Mouse (Mus musculus) myocyte (in vitro differentiated cells): ENCODE measurements around the gene Rplp2. TPM values are rescaled to one million over a fixed set of nuclear protein-coding genes. Genes with fewer than 3 reads are reported as not detected.

Source experiments
- H3K27me3 ChIP-seq: one replicate; pipeline ENCODE4 v1.6.1; 2011; ENCODE audit not compliant: control insufficient read depth, insufficient read depth, insufficient read length
- H3K36me3 ChIP-seq: one replicate; pipeline ENCODE4 v1.6.1; 2011; ENCODE audit not compliant: control insufficient read depth, insufficient read depth
- H3K4me2 ChIP-seq: one replicate; pipeline ENCODE4 v1.6.1; 2011; ENCODE audit warnings: low read depth, control low read depth
- H3K4me3 ChIP-seq: one replicate; pipeline ENCODE4 v1.5.1; 2011; ENCODE audit warnings: mild to moderate bottlenecking, control low read depth, moderate library complexity
- H3K79me2 ChIP-seq: one replicate; pipeline ENCODE4 v1.6.1; 2011; ENCODE audit not compliant: control insufficient read depth, insufficient read depth
- H3ac ChIP-seq: one replicate; pipeline ENCODE4 v1.6.1; 2011; ENCODE audit not compliant: control insufficient read depth, insufficient read length
- CEBPB ChIP-seq: IDR thresholded peaks from 2 replicates; pipeline ENCODE4 v1.6.1; 2011; ENCODE audit warnings: mild to moderate bottlenecking, moderate library complexity; ENCODE audit not compliant: poor library complexity, insufficient read depth, severe bottlenecking
- E2F4 ChIP-seq: IDR thresholded peaks from one replicate; pipeline ENCODE4 v1.6.1; 2011; ENCODE audit warnings: mild to moderate bottlenecking, control low read depth, moderate library complexity; ENCODE audit not compliant: insufficient read depth
- MAX ChIP-seq: IDR thresholded peaks from one replicate; pipeline ENCODE4 v1.6.1; 2011; ENCODE audit warnings: low read depth, mild to moderate bottlenecking, control low read depth
- MYOD1 ChIP-seq, 3 experiments: IDR thresholded peaks; one replicate each; pipeline ENCODE4 v1.6.1; 2011; ENCODE audit warnings: control low read depth in 2 of 3, low read depth in 2 of 3, mild to moderate bottlenecking in 2 of 3, moderate library complexity in 1 of 3; ENCODE audit not compliant: insufficient read length in 2 of 3, control insufficient read depth in 1 of 3
- MYOG ChIP-seq, 3 experiments: IDR thresholded peaks; one replicate each; pipeline ENCODE4 v1.6.1; 2011; ENCODE audit warnings: control low read depth in 2 of 3, low read depth in 2 of 3, mild to moderate bottlenecking in 2 of 3; ENCODE audit not compliant: insufficient read length in 2 of 3, control insufficient read depth in 1 of 3, insufficient read depth in 1 of 3
- POLR2A ChIP-seq: IDR thresholded peaks from one replicate; pipeline ENCODE4 v1.6.1; 2011; ENCODE audit warnings: low read depth, mild to moderate bottlenecking, control low read depth, moderate library complexity; ENCODE audit not compliant: insufficient read length
- POLR2AphosphoS2 ChIP-seq: IDR thresholded peaks from one replicate; pipeline ENCODE4 v1.6.1; 2011; ENCODE audit warnings: low read depth, control low read depth; ENCODE audit not compliant: insufficient read length
- REST ChIP-seq: IDR thresholded peaks from one replicate; pipeline ENCODE4 v1.6.1; 2011; ENCODE audit warnings: mild to moderate bottlenecking, control low read depth, moderate library complexity; ENCODE audit not compliant: insufficient read depth, insufficient read length
- SRF ChIP-seq: IDR thresholded peaks from one replicate; pipeline ENCODE4 v1.6.1; 2011; ENCODE audit warnings: low read depth; ENCODE audit not compliant: control insufficient read depth, insufficient read length
- TCF12 ChIP-seq: IDR thresholded peaks from one replicate; pipeline ENCODE4 v1.6.1; 2011; ENCODE audit warnings: mild to moderate bottlenecking, control low read depth; ENCODE audit not compliant: poor library complexity, insufficient read depth, severe bottlenecking
- TCF3 ChIP-seq: IDR thresholded peaks from one replicate; pipeline ENCODE4 v1.6.1; 2011; ENCODE audit warnings: low read depth, control low read depth; ENCODE audit not compliant: insufficient read length
- USF1 ChIP-seq: IDR thresholded peaks from one replicate; pipeline ENCODE4 v1.6.1; 2011; ENCODE audit warnings: low read depth, mild to moderate bottlenecking, control low read depth, moderate library complexity
- polyA plus RNA-seq: library from polyadenylated mRNA; unstranded; fragments of >200 nt; fragmentation: generic; extraction: Trizol; gene quantifications from one replicate; pipeline ENCODE4 v1.2.1, GENCODE M21; 2012; ENCODE audit warnings: missing spikeins

Rplp2 gene
- polyA plus RNA-seq, 1 experiment, result 5,265 TPM

DNA sequence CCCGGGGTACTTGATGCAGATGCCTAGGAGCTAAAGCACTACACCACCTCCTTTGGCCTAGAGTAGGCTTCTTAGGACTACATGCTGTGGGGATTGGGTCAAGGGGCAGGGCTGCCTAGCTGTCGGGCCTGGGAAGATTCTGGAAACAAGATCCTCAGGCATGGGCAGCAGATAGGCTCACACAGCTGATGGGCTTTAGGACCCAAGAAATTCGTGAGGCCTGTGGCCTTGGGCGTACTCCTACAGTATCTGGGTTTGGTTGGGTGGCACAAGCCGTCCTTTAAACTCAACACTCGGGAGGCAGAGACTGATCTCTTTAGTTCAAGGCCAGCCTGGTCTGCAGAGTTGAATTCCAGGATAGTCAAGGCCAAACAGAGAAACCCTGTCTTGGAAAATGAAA lies 25.1 kb downstream of the Rplp2 start:
- H3K36me3 ChIP-seq, result peaks cover 19% of the 10 kb centered on the region

GRCm38 (mm10) chr7:141472763-141473162 lies 25.6 kb downstream of the Rplp2 start:
- H3K4me3 ChIP-seq, result no peak overlapping the region
- no peak overlapping the region for H3K4me2 ChIP-seq
- H3K36me3 ChIP-seq, result peaks cover 19% of the 10 kb centered on the region
- peaks cover 61% of the 10 kb centered on the region for H3K79me2 ChIP-seq
- H3K27me3 ChIP-seq, result no peaks in the 10 kb centered on the region
- no peak overlapping the region for H3ac ChIP-seq
- TF ChIP-seq POLR2A (peak; percentile 10), CEBPB (no peak), TCF3 (no peak), POLR2AphosphoS2 (peak; percentile 71)

More for the DNA sequence above, 25.1 kb downstream of the Rplp2 start:
- H3K4me3 ChIP-seq, result no peak overlapping the region
- H3K4me2 ChIP-seq, result no peak overlapping the region
- H3ac ChIP-seq, result no peak overlapping the region
- H3K27me3 ChIP-seq, result no peaks in the 10 kb centered on the region
- peaks cover 55% of the 10 kb centered on the region for H3K79me2 ChIP-seq
- no peak for TF ChIP-seq REST
- no peak for TF ChIP-seq E2F4
- peak; percentile 42 for TF ChIP-seq POLR2AphosphoS2
- TF ChIP-seq TCF3, result no peak
- no peak for TF ChIP-seq CEBPB
- TF ChIP-seq SRF, result no peak
- no peak for TF ChIP-seq MAX
- TF ChIP-seq TCF12, result no peak
- no peak for TF ChIP-seq MYOD1 (IDR thresholded peaks at IDR 0.05; ENCODE audit: control insufficient read depth in 1 of 3, insufficient read length in 2 of 3, low read depth in 2 of 3)

DNA sequence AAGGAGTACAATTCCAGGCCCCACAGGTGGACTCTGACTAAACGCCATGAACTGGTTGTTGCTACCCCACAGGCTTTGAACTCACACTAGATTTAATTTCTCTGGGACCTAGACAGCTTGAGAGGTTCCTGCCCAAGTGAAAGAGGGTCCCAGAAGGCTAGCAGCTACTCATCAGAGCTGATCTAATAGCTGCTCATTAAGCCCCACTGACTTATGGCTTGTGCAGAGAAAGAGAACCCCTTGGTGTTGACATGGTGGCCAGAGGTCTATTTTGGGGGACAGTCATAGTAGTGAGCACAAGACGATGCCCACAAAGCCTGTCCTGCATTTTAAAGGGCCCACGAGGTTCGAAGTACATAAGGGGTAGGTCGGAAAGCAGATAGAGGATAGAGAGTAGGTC lies 27.0 kb downstream of the Rplp2 start:
- Histone ChIP-seq H3K27me3 (no peaks in the 10 kb centered on the region), H3K4me3 (peak overlapping the region; percentile 80), H3K4me2 (peak overlapping the region; percentile 92), H3K79me2 (peaks cover 69% of the 10 kb centered on the region), H3ac (peak overlapping the region; percentile 72), H3K36me3 (peaks cover 19% of the 10 kb centered on the region)
- TF ChIP-seq MYOG (IDR thresholded peaks at IDR 0.05; ENCODE audit: control insufficient read depth in 1 of 3, insufficient read depth in 1 of 3, insufficient read length in 2 of 3, low read depth in 2 of 3), result no peak
- no peak for TF ChIP-seq MYOD1 (IDR thresholded peaks at IDR 0.05; ENCODE audit: control insufficient read depth in 1 of 3, insufficient read length in 2 of 3, low read depth in 2 of 3)
- no peak for TF ChIP-seq REST
- no peak for TF ChIP-seq TCF12
- no peak for TF ChIP-seq CEBPB
- no peak for TF ChIP-seq USF1
- TF ChIP-seq POLR2A, result no peak
- TF ChIP-seq SRF, result no peak
- no peak for TF ChIP-seq E2F4
- no peak for TF ChIP-seq POLR2AphosphoS2
- TF ChIP-seq TCF3, result no peak
- no peak for TF ChIP-seq MAX

DNA sequence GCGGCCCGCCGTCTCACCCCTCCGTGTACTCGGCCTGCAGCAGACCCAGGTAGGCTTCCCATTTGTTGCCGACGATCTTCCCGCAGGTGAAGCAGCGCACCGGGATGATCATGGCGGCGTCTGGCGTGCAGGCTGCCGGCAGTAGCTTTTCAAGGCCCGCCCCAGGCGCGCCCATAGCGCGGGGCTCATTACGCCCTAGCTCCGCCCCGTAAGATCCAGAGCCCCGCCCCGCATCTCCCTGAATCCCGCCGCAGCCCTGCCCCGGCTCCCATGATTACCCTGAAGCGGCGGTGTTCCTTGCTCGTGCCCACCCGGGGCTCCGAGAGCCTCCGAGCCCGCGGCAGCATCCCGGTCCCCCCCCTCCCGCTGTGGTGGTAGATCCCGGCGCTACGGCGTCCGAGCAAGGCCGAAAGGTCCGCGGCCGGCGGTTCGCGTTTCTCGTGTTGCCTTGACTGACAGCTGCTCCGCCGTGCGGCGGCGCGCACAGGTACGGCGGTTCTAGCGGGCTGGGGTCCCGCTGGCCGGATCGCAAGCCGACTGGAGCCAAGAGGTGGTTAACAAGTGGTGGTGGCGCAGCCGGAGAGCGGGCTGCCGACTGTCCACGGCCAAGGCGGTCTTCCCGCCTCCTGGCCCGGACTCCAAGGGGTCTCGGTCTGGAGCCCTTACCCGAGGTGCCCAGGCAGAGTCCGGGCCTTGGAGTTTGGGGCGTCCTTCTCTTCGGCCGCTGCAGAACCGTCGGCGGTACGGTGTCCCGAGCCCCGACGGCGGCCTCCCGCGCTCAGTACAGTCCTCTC lies 28.0 kb downstream of the Rplp2 start, which contains the start of the genes Polr2l and Tspan4:
TSS of gene Polr2l (minus strand) at position 122 of the 794 bp plus-strand sequence.
TSS of gene Tspan4 (plus strand) at position 230 of the 794 bp plus-strand sequence.
- TF ChIP-seq REST, result no peak
- no peak for TF ChIP-seq CEBPB
- TF ChIP-seq USF1, result no peak
- peak in 2 of 3 experiments; percentile 37 to 75 for TF ChIP-seq MYOD1 (IDR thresholded peaks at IDR 0.05; ENCODE audit: control insufficient read depth in 1 of 3, insufficient read length in 2 of 3, low read depth in 2 of 3)
- TF ChIP-seq E2F4, result no peak
- no peak for TF ChIP-seq TCF12
- TF ChIP-seq SRF, result no peak
- TF ChIP-seq TCF3, result no peak
- peak; percentile 49 for TF ChIP-seq POLR2AphosphoS2
- no peak for TF ChIP-seq MAX
- peak; percentile 69 for TF ChIP-seq POLR2A
- peak in 2 of 3 experiments; percentile 70 to 78 for TF ChIP-seq MYOG (IDR thresholded peaks at IDR 0.05; ENCODE audit: control insufficient read depth in 1 of 3, insufficient read depth in 1 of 3, insufficient read length in 2 of 3, low read depth in 2 of 3)
- H3K27me3 ChIP-seq, result no peaks in the 10 kb centered on the region
- peak within 1 kb of the TSS; percentile 80 for H3K4me3 ChIP-seq
- H3K36me3 ChIP-seq, result peaks cover 19% of the 10 kb centered on the region
- H3K79me2 ChIP-seq, result peaks cover 68% of the 10 kb centered on the region
- peak within 1 kb of the TSS; percentile 72 for H3ac ChIP-seq
- H3K4me2 ChIP-seq, result peak within 1 kb of the TSS; percentile 95

DNA sequence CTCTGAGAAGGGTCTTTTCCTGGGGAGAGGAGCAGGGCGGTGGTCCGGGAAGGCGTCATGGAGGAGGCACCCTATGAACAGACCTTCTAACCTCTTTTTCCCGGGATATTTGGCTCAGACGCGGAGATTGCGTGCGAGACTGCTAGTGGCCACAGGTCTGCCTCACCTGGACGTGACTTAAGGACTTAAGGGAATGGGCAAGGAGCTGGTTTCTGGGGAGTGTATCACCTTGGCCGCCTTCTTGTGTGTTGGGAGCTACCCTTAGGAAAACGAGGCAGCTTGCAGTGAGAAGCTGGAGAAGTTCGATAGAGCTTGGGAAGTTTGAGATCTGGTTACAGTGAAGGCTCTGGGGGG lies 28.6 kb downstream of the Rplp2 start:
- Histone ChIP-seq H3K79me2 (peaks cover 67% of the 10 kb centered on the region), H3ac (peak overlapping the region; percentile 72), H3K4me3 (peak overlapping the region; percentile 80), H3K27me3 (no peaks in the 10 kb centered on the region), H3K4me2 (peak overlapping the region; percentile 95), H3K36me3 (peaks cover 16% of the 10 kb centered on the region)
- no peak for TF ChIP-seq MYOG (IDR thresholded peaks at IDR 0.05; ENCODE audit: control insufficient read depth in 1 of 3, insufficient read depth in 1 of 3, insufficient read length in 2 of 3, low read depth in 2 of 3)
- no peak for TF ChIP-seq MYOD1 (IDR thresholded peaks at IDR 0.05; ENCODE audit: control insufficient read depth in 1 of 3, insufficient read length in 2 of 3, low read depth in 2 of 3)
- no peak for TF ChIP-seq POLR2AphosphoS2
- no peak for TF ChIP-seq POLR2A
- no peak for TF ChIP-seq USF1
- no peak for TF ChIP-seq MAX
- no peak for TF ChIP-seq TCF12
